Mouse (Mus musculus) adrenal gland (tissue): ENCODE data around the gene BC024063.
"Not testable (repeated sequence)": the region's sequence is repeated elsewhere in the genome, so short reads cannot be mapped to it uniquely, and the experiment has no call there.

ENCODE experiments used
- intact Hi-C: fragments of 180-260 bp; cut with DNase I; formaldehyde crosslinking; loops from one replicate; pipeline ENCODE4 v1.15.1; 2025
- long read RNA-seq, 2 experiments: library from polyadenylated mRNA; unstranded; transcript quantifications; one replicate each; pipeline ENCODE4 v2.0.0; 2020; ENCODE audit warnings: borderline replicate concordance in 1 of 2; ENCODE audit not compliant: insufficient replicate concordance in 1 of 2

BC024063 gene
- long read RNA-seq, experiment 1, partial matches to known transcripts: 0 of 1 reads
- long read RNA-seq, experiment 1, other reads (novel, unspliced or antisense): 0 of 1 reads
- long read RNA-seq, experiment 2, partial matches to known transcripts: 0 of 1 reads
- long read RNA-seq, experiment 2, other reads (novel, unspliced or antisense): 0 of 1 reads

- intact Hi-C loops: not testable (repeated sequence)
Observed at GRCm38 (mm10) chr10:82082728-82083621, at the start of gene BC024063. BC024063 (plus strand) TSS chr10:82083353.

GRCm38 (mm10) chr10:82042191-82042590, 41.0 kb upstream of the BC024063 start:
- intact Hi-C loops: no loop called here

GRCm38 (mm10) chr10:82046603-82047002, 36.5 kb upstream of the BC024063 start:
- intact Hi-C loops: no loop called here

- intact Hi-C loops: no loop called here
Observed at GRCm38 (mm10) chr10:82047597-82048459, 35.3 kb upstream of the BC024063 start, which contains the start of gene Zfp873. Zfp873 (plus strand) TSS chr10:82048123.

- intact Hi-C loops: not testable (repeated sequence)
Observed at GRCm38 (mm10) chr10:82048460-82048804, 34.7 kb upstream of the BC024063 start.

- intact Hi-C loops: not testable (repeated sequence)
Observed at GRCm38 (mm10) chr10:82083622-82083971, 444 bp downstream of the BC024063 start.

- intact Hi-C loops: no loop called here
Observed at GRCm38 (mm10) chr10:82117206-82117605, 34.1 kb downstream of the BC024063 start.

GRCm38 (mm10) chr10:82127850-82128401, 44.8 kb downstream of the BC024063 start, which contains the start of gene AU041133:
AU041133 (plus strand) TSS chr10:82128013.
- intact Hi-C loops: loop anchor here (5.0 kb wide), 2 partner anchors 49 to 304 kb away; no protein-coding TSS in a partner anchor

GRCm38 (mm10) chr10:82145282-82145681, 62.1 kb downstream of the BC024063 start:
- intact Hi-C loops: loop anchor here (10.0 kb wide), 1 partner anchor 130 kb away; no protein-coding TSS in a partner anchor

GRCm38 (mm10) chr10:82147571-82147970, 64.4 kb downstream of the BC024063 start:
- intact Hi-C loops: loop anchor here (10.0 kb wide), 1 partner anchor 133 kb away; no protein-coding TSS in a partner anchor
